Mouse (Mus musculus) erythroblast, embryonic 14.5 days (primary cell): ENCODE results near the gene Maoa.

Source experiments
- GATA1 ChIP-seq: IDR thresholded peaks from 2 replicates; pipeline ENCODE4 v1.6.1; 2012; ENCODE audit warnings: low read length, inconsistent platforms, mixed read lengths
- TAL1 ChIP-seq: IDR thresholded peaks from 3 replicates; pipeline ENCODE4 v1.6.1; 2012; ENCODE audit warnings: low read length, inconsistent platforms, mixed read lengths

GRCm38 (mm10) chrX:16706094-16706493 is 86.6 kb downstream of the Maoa start:
- TF ChIP-seq GATA1 (no peak), TAL1 (no peak)
